Mouse (Mus musculus): ENCODE results near the gene Spata48. TPM values are rescaled to one million over a fixed set of nuclear protein-coding genes. Genes with fewer than 3 reads are reported as not detected.

Gene Spata48
- 0.82 and 1.7 TPM in 2 replicates for polyA plus RNA-seq (2016; fragmentation: Nextera tagmentation; extraction: Ambion mirVana)

- H3K9me3 ChIP-seq (replicated peaks): no peaks in the 10 kb centered on the region
- H3K4me3 ChIP-seq: peak within 1 kb of the TSS; percentile 66
- H3K27ac ChIP-seq (replicated peaks): peak within 1 kb of the TSS; percentile 88
- H3K27me3 ChIP-seq (ENCODE audit: low read depth, poor library complexity, severe bottlenecking): no peaks in the 10 kb centered on the region
- DNase-seq (ENCODE audit: low spot score): peak; percentile 92
- 4% methylated on average over 66 of the region's 66 CpGs for WGBS
- no peaks in the 10 kb centered on the region for H3K36me3 ChIP-seq
- H3K4me1 ChIP-seq: peaks cover 8% of the 10 kb centered on the region
Observed at GRCm38 (mm10) chr11:11461635-11462560, at the start of gene Spata48, which contains the start of gene Zpbp. Spata48 (plus strand) TSS chr11:11462094. Zpbp (minus strand) TSS chr11:11462408.

GRCm38 (mm10) chr11:11414188-11414587 lies 47.7 kb upstream of the Spata48 start:
- WGBS: 93% methylated on average over 5 of the region's 5 CpGs
- Histone ChIP-seq H3K9me3 (replicated peaks) (no peaks in the 10 kb centered on the region), H3K27me3 (ENCODE audit: low read depth, poor library complexity, severe bottlenecking) (no peaks in the 10 kb centered on the region), H3K36me3 (no peaks in the 10 kb centered on the region), H3K27ac (replicated peaks) (no peak overlapping the region), H3K4me1 (no peaks in the 10 kb centered on the region), H3K4me3 (no peak overlapping the region)
- DNase-seq (ENCODE audit: low spot score): no peak

- no peaks in the 10 kb centered on the region for H3K27me3 ChIP-seq (ENCODE audit: low read depth, poor library complexity, severe bottlenecking)
- WGBS: 83% methylated on average over 2 of the region's 2 CpGs
- DNase-seq (ENCODE audit: low spot score): no peak
Observed at GRCm38 (mm10) chr11:11417356-11417755, 44.5 kb upstream of the Spata48 start.

GRCm38 (mm10) chr11:11455037-11455436 lies 6.9 kb upstream of the Spata48 start:
- H3K27ac ChIP-seq (replicated peaks): no peak overlapping the region
- H3K9me3 ChIP-seq (replicated peaks): no peaks in the 10 kb centered on the region
- 35% methylated on average over 2 of the region's 2 CpGs for WGBS
- H3K4me3 ChIP-seq: no peak overlapping the region
- H3K36me3 ChIP-seq: no peaks in the 10 kb centered on the region
- H3K27me3 ChIP-seq (ENCODE audit: low read depth, poor library complexity, severe bottlenecking): no peaks in the 10 kb centered on the region
- DNase-seq (ENCODE audit: low spot score): no peak
- H3K4me1 ChIP-seq: no peaks in the 10 kb centered on the region

More at GRCm38 (mm10) chr11:11417356-11417755, 44.5 kb upstream of the Spata48 start:
- no peaks in the 10 kb centered on the region for H3K4me1 ChIP-seq
- H3K36me3 ChIP-seq: no peaks in the 10 kb centered on the region
- no peak overlapping the region for H3K4me3 ChIP-seq
- H3K27ac ChIP-seq (replicated peaks): no peak overlapping the region
- H3K9me3 ChIP-seq (replicated peaks): no peaks in the 10 kb centered on the region

GRCm38 (mm10) chr11:11462561-11462890 lies 632 bp downstream of the Spata48 start:
- WGBS: 86% methylated on average over 5 of the region's 5 CpGs
- Histone ChIP-seq H3K4me3 (peak overlapping the region; percentile 66), H3K27me3 (ENCODE audit: low read depth, poor library complexity, severe bottlenecking) (no peaks in the 10 kb centered on the region), H3K27ac (replicated peaks) (peak overlapping the region; percentile 88), H3K36me3 (no peaks in the 10 kb centered on the region), H3K4me1 (peaks cover 8% of the 10 kb centered on the region), H3K9me3 (replicated peaks) (no peaks in the 10 kb centered on the region)
- DNase-seq (ENCODE audit: low spot score): no peak

DNA sequence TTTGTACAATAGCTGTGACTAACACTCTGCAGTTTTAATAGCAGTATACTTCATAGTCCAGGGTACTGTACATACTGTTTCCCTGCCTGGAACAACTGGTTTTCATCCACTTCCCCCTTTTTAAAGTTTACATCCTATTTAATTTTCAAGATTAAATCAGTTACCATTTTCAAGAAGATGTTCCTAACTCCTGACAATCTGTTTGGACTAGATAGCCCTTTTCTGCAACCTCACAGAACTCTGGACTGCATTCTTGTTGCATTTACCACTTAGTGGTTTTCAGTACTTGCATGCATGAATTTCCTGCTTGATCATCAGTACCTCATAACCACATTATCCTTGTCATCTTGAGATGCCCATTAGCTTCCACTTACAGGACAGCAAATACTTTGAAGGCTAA lies 7.0 kb downstream of the Spata48 start:
- H3K27ac ChIP-seq (replicated peaks): no peak overlapping the region
- no peaks in the 10 kb centered on the region for H3K4me1 ChIP-seq
- no peak overlapping the region for H3K4me3 ChIP-seq
- DNase-seq (ENCODE audit: low spot score): no peak
- no peaks in the 10 kb centered on the region for H3K9me3 ChIP-seq (replicated peaks)
- H3K36me3 ChIP-seq: no peaks in the 10 kb centered on the region
- H3K27me3 ChIP-seq (ENCODE audit: low read depth, poor library complexity, severe bottlenecking): no peaks in the 10 kb centered on the region

DNA sequence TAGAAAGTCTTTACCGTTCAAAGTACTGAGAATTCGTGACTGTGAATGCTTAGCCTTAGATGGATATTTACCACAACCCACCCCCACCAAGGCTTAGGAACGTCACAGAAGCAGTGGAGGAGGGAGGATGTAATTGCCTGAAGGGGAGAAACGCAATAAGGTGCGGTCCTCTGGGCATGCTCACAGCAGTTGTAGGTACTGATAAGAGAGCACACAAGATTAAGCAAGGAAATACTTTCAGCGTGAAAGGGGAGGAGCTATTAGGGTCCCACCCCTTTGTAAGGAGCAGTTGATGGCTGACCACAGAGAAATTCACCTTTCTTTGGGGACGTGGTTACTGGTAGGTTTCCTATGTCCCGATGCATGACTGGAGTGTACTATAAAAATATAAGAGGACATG lies 22.5 kb downstream of the Spata48 start:
- DNase-seq (ENCODE audit: low spot score): no peak
- 64% methylated on average over 8 of the region's 8 CpGs for WGBS

GRCm38 (mm10) chr11:11492044-11492443 lies 30.1 kb downstream of the Spata48 start:
- Histone ChIP-seq H3K27ac (replicated peaks) (no peak overlapping the region), H3K27me3 (ENCODE audit: low read depth, poor library complexity, severe bottlenecking) (no peaks in the 10 kb centered on the region), H3K4me1 (peaks cover 6% of the 10 kb centered on the region; the same call in 1 of the 2 replicates), H3K4me3 (no peak overlapping the region), H3K9me3 (replicated peaks) (no peaks in the 10 kb centered on the region), H3K36me3 (no peaks in the 10 kb centered on the region)
- 69% methylated on average over 5 of the region's 5 CpGs for WGBS
- no peak for DNase-seq (ENCODE audit: low spot score)

More for the DNA sequence above, 22.5 kb downstream of the Spata48 start:
- Histone ChIP-seq H3K27ac (replicated peaks) (no peak overlapping the region), H3K36me3 (no peaks in the 10 kb centered on the region), H3K9me3 (replicated peaks) (no peaks in the 10 kb centered on the region), H3K4me3 (no peak overlapping the region), H3K27me3 (ENCODE audit: low read depth, poor library complexity, severe bottlenecking) (no peaks in the 10 kb centered on the region), H3K4me1 (no peaks in the 10 kb centered on the region)

- H3K27ac ChIP-seq (replicated peaks): no peak overlapping the region
- H3K4me3 ChIP-seq: no peak overlapping the region
- H3K27me3 ChIP-seq (ENCODE audit: low read depth, poor library complexity, severe bottlenecking): no peaks in the 10 kb centered on the region
- no peaks in the 10 kb centered on the region for H3K9me3 ChIP-seq (replicated peaks)
- DNase-seq (ENCODE audit: low spot score): no peak
- H3K4me1 ChIP-seq: peaks cover 6% of the 10 kb centered on the region; the same call in 1 of the 2 replicates
- H3K36me3 ChIP-seq: no peaks in the 10 kb centered on the region
- 92% methylated on average over 2 of the region's 2 CpGs for WGBS
Observed at GRCm38 (mm10) chr11:11495697-11496096, 33.8 kb downstream of the Spata48 start.

DNA sequence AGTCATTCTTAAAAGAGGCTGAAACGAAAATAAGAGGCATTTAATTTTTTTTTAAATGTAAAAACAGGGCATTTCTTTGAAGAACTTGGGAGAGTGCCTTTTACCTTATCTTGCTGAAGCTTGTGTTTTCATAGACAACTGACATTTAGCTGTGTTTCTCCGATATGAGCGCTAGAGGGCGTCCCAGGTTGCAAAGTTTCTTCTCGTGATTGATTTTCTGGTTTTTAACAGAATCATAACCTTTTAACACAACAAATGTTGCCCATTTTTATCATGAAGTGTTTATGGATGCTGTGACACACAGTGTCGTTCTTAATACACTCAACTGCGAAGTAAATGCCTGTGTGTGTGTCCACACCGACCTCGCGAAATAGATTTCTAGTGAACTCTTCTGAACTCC lies 38.0 kb downstream of the Spata48 start:
- Histone ChIP-seq H3K27ac (replicated peaks) (no peak overlapping the region), H3K36me3 (no peaks in the 10 kb centered on the region), H3K4me3 (no peak overlapping the region), H3K27me3 (ENCODE audit: low read depth, poor library complexity, severe bottlenecking) (no peaks in the 10 kb centered on the region), H3K9me3 (replicated peaks) (no peaks in the 10 kb centered on the region), H3K4me1 (no peaks in the 10 kb centered on the region)
- DNase-seq (ENCODE audit: low spot score): peak; percentile 32
- WGBS: 20% methylated on average over 10 of the region's 10 CpGs

- no peak for DNase-seq (ENCODE audit: low spot score)
- 90% methylated on average over 2 of the region's 2 CpGs for WGBS
- H3K27ac ChIP-seq (replicated peaks): no peak overlapping the region
- no peaks in the 10 kb centered on the region for H3K36me3 ChIP-seq
- H3K9me3 ChIP-seq (replicated peaks): no peaks in the 10 kb centered on the region
- H3K4me3 ChIP-seq: no peak overlapping the region
- H3K4me1 ChIP-seq: no peaks in the 10 kb centered on the region
- no peaks in the 10 kb centered on the region for H3K27me3 ChIP-seq (ENCODE audit: low read depth, poor library complexity, severe bottlenecking)
Observed at GRCm38 (mm10) chr11:11506187-11506586, 44.3 kb downstream of the Spata48 start.

GRCm38 (mm10) chr11:11509413-11509812 lies 47.5 kb downstream of the Spata48 start:
- Histone ChIP-seq H3K9me3 (replicated peaks) (no peaks in the 10 kb centered on the region), H3K27me3 (ENCODE audit: low read depth, poor library complexity, severe bottlenecking) (no peaks in the 10 kb centered on the region), H3K4me3 (no peak overlapping the region), H3K4me1 (no peaks in the 10 kb centered on the region), H3K36me3 (no peaks in the 10 kb centered on the region), H3K27ac (replicated peaks) (no peak overlapping the region)
- DNase-seq (ENCODE audit: low spot score): no peak
- WGBS: 86% methylated on average over 2 of the region's 2 CpGs

DNA sequence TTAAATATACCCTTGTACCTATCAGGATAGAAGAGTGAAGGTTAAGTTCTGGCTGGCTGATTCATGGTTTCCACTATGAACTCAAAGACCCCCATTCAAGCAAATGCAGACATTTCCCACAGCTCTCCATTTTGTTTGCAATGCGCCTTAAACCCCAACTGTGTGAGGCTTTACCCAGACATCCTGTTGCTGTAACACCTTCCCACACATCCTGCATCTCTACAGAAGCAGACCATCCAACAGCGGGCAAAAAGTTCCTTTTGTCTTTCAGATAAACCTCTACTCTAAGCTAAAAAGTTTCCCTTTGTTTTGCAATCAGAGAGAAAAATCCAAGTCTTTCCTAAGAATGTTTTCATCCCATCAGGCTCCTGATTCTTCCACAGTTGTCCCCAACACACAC lies 50.2 kb downstream of the Spata48 start:
- no peak overlapping the region for H3K27ac ChIP-seq (replicated peaks)
- no peaks in the 10 kb centered on the region for H3K9me3 ChIP-seq (replicated peaks)
- no peaks in the 10 kb centered on the region for H3K4me1 ChIP-seq
- H3K36me3 ChIP-seq: no peaks in the 10 kb centered on the region
- no peak overlapping the region for H3K4me3 ChIP-seq
- H3K27me3 ChIP-seq (ENCODE audit: low read depth, poor library complexity, severe bottlenecking): no peaks in the 10 kb centered on the region
- no peak for DNase-seq (ENCODE audit: low spot score)
- WGBS: 50% methylated on average over 2 of the region's 2 CpGs

Measured in midbrain, embryonic 10.5 days (tissue).